Mouse (Mus musculus): ENCODE measurements around the gene Fhl1. TPM values are rescaled to one million over a fixed set of nuclear protein-coding genes. Genes with fewer than 3 reads are reported as not detected.

Gene Fhl1
- polyA plus RNA-seq (2012; rRNA removed): 179 and 224 TPM in 2 replicates

GRCm38 (mm10) chrX:56731306-56732201 is at the start of gene Fhl1:
TSS of gene Fhl1 (plus strand) at chrX:56731787.

GRCm38 (mm10) chrX:56821765-56822603 is 90.4 kb downstream of the Fhl1 start, which contains the start of gene Map7d3:
TSS of gene Map7d3 (minus strand) at chrX:56822326.

Other genes starting within 250 kb of the Fhl1 start
- not detected in 2 replicates for gene Gm10477, start 207.0 kb upstream of the Fhl1 start, polyA plus RNA-seq (2012; rRNA removed)
- not detected in 2 replicates for gene Gm648, start 182.2 kb upstream of the Fhl1 start, polyA plus RNA-seq (2012; rRNA removed)
- gene Mmgt1, start 133.7 kb upstream of the Fhl1 start, polyA plus RNA-seq (2012; rRNA removed): 1.1 and 1.2 TPM in 2 replicates
- 12.6 and 14.8 TPM in 2 replicates for gene Slc9a6, start 122.0 kb upstream of the Fhl1 start, polyA plus RNA-seq (2012; rRNA removed)
- not detected in 2 replicates for gene Map7d3, start 90.5 kb downstream of the Fhl1 start, polyA plus RNA-seq (2012; rRNA removed)
- not detected in 2 replicates for gene Adgrg4, start 138.4 kb downstream of the Fhl1 start, polyA plus RNA-seq (2012; rRNA removed)

Measured in stomach, adult 2 months (tissue).